Mouse (Mus musculus) mesoderm, embryonic 11.5 days (tissue): ENCODE data around the gene Sh3d21.
"Not testable (repeated sequence)": the region's sequence is repeated elsewhere in the genome, so short reads cannot be mapped to it uniquely, and the experiment has no call there.

Experiments used
- DNase-seq: peaks from one replicate; pipeline ENCODE4 v3.0.0-alpha.2; 2012; ENCODE audit warnings: low read depth, low spot score

Gene Sh3d21

GRCm38 (mm10) chr4:126163067-126163659 lies at the start of gene Sh3d21:
Gene Sh3d21 (minus strand): TSS chr4:126163491.
- DNase-seq = no peak

GRCm38 (mm10) chr4:126207081-126207480 lies 43.8 kb upstream of the Sh3d21 start:
- no peak for DNase-seq

- no peak for DNase-seq
Measured at GRCm38 (mm10) chr4:126205386-126205785, 42.1 kb upstream of the Sh3d21 start.

GRCm38 (mm10) chr4:126204661-126205230 lies 41.5 kb upstream of the Sh3d21 start:
- DNase-seq = no peak

GRCm38 (mm10) chr4:126204016-126204415 lies 40.7 kb upstream of the Sh3d21 start:
- no peak for DNase-seq

GRCm38 (mm10) chr4:126203336-126203895 lies 40.1 kb upstream of the Sh3d21 start:
- no peak for DNase-seq

- peak; percentile 99 for DNase-seq
Measured at GRCm38 (mm10) chr4:126202303-126203181, 39.3 kb upstream of the Sh3d21 start, which contains the start of gene Thrap3. Gene Thrap3 (minus strand): TSS chr4:126202760.

GRCm38 (mm10) chr4:126201514-126202302 lies 38.4 kb upstream of the Sh3d21 start:
- peak; percentile 57 for DNase-seq

- DNase-seq = no peak
Measured at GRCm38 (mm10) chr4:126200656-126201055, 37.4 kb upstream of the Sh3d21 start.

GRCm38 (mm10) chr4:126200036-126200435 lies 36.7 kb upstream of the Sh3d21 start:
- no peak for DNase-seq

- no peak for DNase-seq
Measured at GRCm38 (mm10) chr4:126199556-126199955, 36.3 kb upstream of the Sh3d21 start.

- DNase-seq = no peak
Measured at GRCm38 (mm10) chr4:126197485-126197884, 34.2 kb upstream of the Sh3d21 start.

GRCm38 (mm10) chr4:126194916-126195315 lies 31.6 kb upstream of the Sh3d21 start:
- DNase-seq = no peak

- DNase-seq = no peak
Measured at GRCm38 (mm10) chr4:126194216-126194615, 30.9 kb upstream of the Sh3d21 start.

GRCm38 (mm10) chr4:126190636-126191035 lies 27.3 kb upstream of the Sh3d21 start:
- DNase-seq = no peak

GRCm38 (mm10) chr4:126187096-126187495 lies 23.8 kb upstream of the Sh3d21 start:
- no peak for DNase-seq

- no peak for DNase-seq
Measured at GRCm38 (mm10) chr4:126183034-126183433, 19.7 kb upstream of the Sh3d21 start.

GRCm38 (mm10) chr4:126181170-126181957 lies 18.1 kb upstream of the Sh3d21 start:
- peak; percentile 43 for DNase-seq

GRCm38 (mm10) chr4:126175980-126176379 lies 12.7 kb upstream of the Sh3d21 start:
- not testable (repeated sequence) for DNase-seq

- no peak for DNase-seq
Measured at GRCm38 (mm10) chr4:126173800-126174199, 10.5 kb upstream of the Sh3d21 start.

- not testable (repeated sequence) for DNase-seq
Measured at GRCm38 (mm10) chr4:126170737-126171136, 7.4 kb upstream of the Sh3d21 start.
